Mouse (Mus musculus) heart, embryonic 12.5 days (tissue): Measurements from ENCODE around the gene Gm20388. TPM values are rescaled to one million over a fixed set of nuclear protein-coding genes. Genes with fewer than 3 reads are reported as not detected.

Experiments
- ATAC-seq: fragments of 200-750 bp; cut with Nextera tagmentation; 2 replicates; pipeline ENCODE4 v1.8.0; 2017; ENCODE audit warnings: moderate TSS enrichment, moderate library complexity; ENCODE audit not compliant: insufficient number of reproducible peaks, low FRiP score
- H3K27ac ChIP-seq: fragments of 300-500 bp; sonication (generic); 2 replicates; pipeline ENCODE4 v1.5.1; 2016; ENCODE audit warnings: mild to moderate bottlenecking, moderate library complexity; ENCODE audit not compliant: poor library complexity, severe bottlenecking
- H3K27me3 ChIP-seq: fragments of 300-500 bp; sonication (generic); replicated peaks from 2 replicates; pipeline ENCODE4 v1.6.1; 2016; ENCODE audit warnings: mild to moderate bottlenecking, moderate library complexity
- H3K36me3 ChIP-seq: fragments of 300-500 bp; sonication (generic); 2 replicates; pipeline ENCODE4 v1.6.1; 2016; ENCODE audit warnings: mild to moderate bottlenecking, moderate library complexity
- H3K4me1 ChIP-seq: fragments of 300-500 bp; sonication (generic); replicated peaks from 2 replicates; pipeline ENCODE4 v1.6.1; 2016; ENCODE audit warnings: mild to moderate bottlenecking
- H3K4me2 ChIP-seq: fragments of 300-500 bp; sonication (generic); 2 replicates; pipeline ENCODE4 v1.6.1; 2016; ENCODE audit warnings: mild to moderate bottlenecking, moderate library complexity
- H3K4me3 ChIP-seq: fragments of 300-500 bp; sonication (generic); 2 replicates; pipeline ENCODE4 v1.5.1; 2016; ENCODE audit warnings: mild to moderate bottlenecking
- H3K9ac ChIP-seq: fragments of 300-500 bp; sonication (generic); 2 replicates; pipeline ENCODE4 v1.6.1; 2016; ENCODE audit warnings: mild to moderate bottlenecking, moderate library complexity
- H3K9me3 ChIP-seq: fragments of 300-500 bp; sonication (generic); replicated peaks from 2 replicates; pipeline ENCODE4 v1.6.1; 2016; ENCODE audit warnings: mild to moderate bottlenecking, moderate library complexity
- WGBS: fragments of 180-500 bp; shearing (Covaris S2); methylation state at CpG from one replicate; pipeline ENCODE4 v1.1.7; 2016; 5-methylcytosine and 5-hydroxymethylcytosine counted together
- polyA plus RNA-seq: library from polyadenylated mRNA; unstranded; fragments of >200 nt; fragmentation: Nextera tagmentation; extraction: Ambion mirVana; gene quantifications from 2 replicates; pipeline ENCODE4 v1.2.1, GENCODE M21; 2016

Gm20388 gene
- polyA plus RNA-seq, 1 experiment from 2014 or later, result not detected

DNA sequence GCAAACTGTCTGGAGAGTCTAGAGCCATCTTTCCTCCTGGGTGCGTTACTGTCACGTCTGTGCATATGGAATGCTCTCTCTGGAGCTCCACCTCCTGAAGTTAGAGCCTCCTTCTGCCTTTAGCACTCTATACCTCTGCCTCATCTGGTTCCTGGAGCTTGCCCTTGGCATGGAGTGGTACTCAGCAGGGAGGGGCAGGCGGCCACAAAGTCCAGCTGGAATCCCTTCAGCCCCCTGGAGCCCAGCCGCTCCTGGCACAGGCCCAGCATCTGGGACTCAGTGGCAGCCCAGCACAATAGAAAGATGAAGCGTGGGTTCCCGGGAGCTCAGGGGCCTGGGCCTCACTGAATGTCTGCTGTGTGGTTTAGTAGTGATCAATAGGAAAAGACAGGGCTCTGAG is 549.7 kb downstream of the Gm20388 start:
- H3K36me3 ChIP-seq, result no peaks in the 10 kb centered on the region
- no peaks in the 10 kb centered on the region for H3K27me3 ChIP-seq
- no peak overlapping the region for H3K4me3 ChIP-seq
- H3K4me2 ChIP-seq, result no peak overlapping the region
- peaks cover 76% of the 10 kb centered on the region for H3K4me1 ChIP-seq
- peak overlapping the region; percentile 13; the same call in 1 of the 2 replicates for H3K27ac ChIP-seq
- no peak for ATAC-seq
- no peaks in the 10 kb centered on the region for H3K9me3 ChIP-seq
- H3K9ac ChIP-seq, result 0 out of 2 replicates have a peak overlapping the region, but pooled peaks have one; percentile 17
- WGBS, result 58% methylated on average over 6 of the region's 6 CpGs

GRCm38 (mm10) chr8:120462119-120462551 is 551.5 kb downstream of the Gm20388 start:
- Histone ChIP-seq H3K9me3 (no peaks in the 10 kb centered on the region), H3K9ac (peak overlapping the region; percentile 42), H3K4me1 (peaks cover 75% of the 10 kb centered on the region), H3K36me3 (no peaks in the 10 kb centered on the region), H3K4me3 (0 out of 2 replicates have a peak overlapping the region, but pooled peaks have one; percentile 4), H3K27ac (peak overlapping the region; percentile 83), H3K4me2 (peak overlapping the region; percentile 57), H3K27me3 (0 out of 2 replicates have a peak, but pooled peaks cover 6% of the 10 kb centered on the region)
- ATAC-seq, result peak; percentile 34; the same call in 1 of the 2 replicates
- 5% methylated on average over 15 of the region's 15 CpGs for WGBS

DNA sequence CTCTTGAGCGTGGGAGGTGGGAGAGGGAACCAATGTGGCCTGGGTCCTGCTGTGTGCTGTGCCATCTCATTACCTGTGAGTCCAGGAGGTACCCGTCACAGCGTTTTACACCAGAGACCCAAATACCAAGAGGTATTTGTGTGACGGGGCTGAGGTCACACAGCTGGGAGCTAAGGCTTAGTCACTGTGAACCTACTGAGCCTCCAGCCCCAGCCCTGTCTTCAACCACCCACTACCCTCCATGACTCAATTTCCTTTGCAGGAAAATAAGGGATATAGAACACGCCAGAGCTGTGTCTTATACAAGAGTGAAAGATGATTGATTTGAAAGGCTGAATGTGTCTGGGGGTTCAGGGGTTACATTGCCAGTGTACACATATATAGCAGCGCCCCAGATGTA is 552.0 kb downstream of the Gm20388 start:
- Histone ChIP-seq H3K9me3 (no peaks in the 10 kb centered on the region), H3K4me3 (no peak overlapping the region), H3K4me2 (peak overlapping the region; percentile 57), H3K4me1 (peaks cover 75% of the 10 kb centered on the region), H3K27me3 (0 out of 2 replicates have a peak, but pooled peaks cover 11% of the 10 kb centered on the region), H3K9ac (peak overlapping the region; percentile 42), H3K36me3 (no peaks in the 10 kb centered on the region), H3K27ac (peak overlapping the region; percentile 83)
- no peak for ATAC-seq
- 55% methylated on average over 6 of the region's 6 CpGs for WGBS

GRCm38 (mm10) chr8:120463918-120464584 is 553.4 kb downstream of the Gm20388 start:
- no peak overlapping the region for H3K9ac ChIP-seq
- no peaks in the 10 kb centered on the region for H3K36me3 ChIP-seq
- no peaks in the 10 kb centered on the region for H3K9me3 ChIP-seq
- H3K27ac ChIP-seq, result no peak overlapping the region; the same call in 1 of the 2 replicates
- H3K27me3 ChIP-seq, result 0 out of 2 replicates have a peak, but pooled peaks cover 14% of the 10 kb centered on the region
- no peak overlapping the region for H3K4me2 ChIP-seq
- WGBS, result 82% methylated on average over 9 of the region's 9 CpGs
- H3K4me1 ChIP-seq, result peaks cover 70% of the 10 kb centered on the region
- no peak overlapping the region for H3K4me3 ChIP-seq
- ATAC-seq, result no peak

DNA sequence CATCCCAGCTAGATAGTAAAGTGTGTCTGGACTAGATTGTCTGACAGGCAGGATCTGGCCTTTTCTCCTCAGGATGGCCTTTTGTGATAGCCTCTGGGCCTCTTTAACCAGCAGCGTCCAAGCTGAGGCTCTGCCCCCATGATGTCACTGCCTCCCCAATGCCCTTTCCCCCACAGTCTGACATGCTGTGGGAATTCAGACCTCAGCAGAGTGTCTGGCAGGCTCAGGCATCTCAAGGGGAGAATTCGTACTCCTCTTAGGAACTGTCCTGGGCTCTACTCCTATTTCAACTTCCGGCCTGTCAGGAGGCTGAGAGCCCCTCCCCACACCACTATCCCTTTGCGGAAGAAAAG is 553.9 kb downstream of the Gm20388 start:
- ATAC-seq, result no peak
- Histone ChIP-seq H3K27ac (peak overlapping the region; percentile 60; the same call in 1 of the 2 replicates), H3K9ac (no peak overlapping the region), H3K4me1 (peaks cover 65% of the 10 kb centered on the region), H3K9me3 (no peaks in the 10 kb centered on the region), H3K27me3 (0 out of 2 replicates have a peak, but pooled peaks cover 14% of the 10 kb centered on the region), H3K4me2 (no peak overlapping the region), H3K36me3 (no peaks in the 10 kb centered on the region), H3K4me3 (no peak overlapping the region)
- WGBS, result 27% methylated on average over 4 of the region's 4 CpGs

GRCm38 (mm10) chr8:120465710-120466109 is 555.1 kb downstream of the Gm20388 start:
- WGBS, result 12% methylated on average over 8 of the region's 8 CpGs
- Histone ChIP-seq H3K27ac (peak overlapping the region; percentile 60), H3K9ac (no peak overlapping the region), H3K36me3 (no peaks in the 10 kb centered on the region), H3K4me1 (peaks cover 53% of the 10 kb centered on the region), H3K4me2 (peak overlapping the region; percentile 26), H3K9me3 (no peaks in the 10 kb centered on the region), H3K27me3 (0 out of 2 replicates have a peak, but pooled peaks cover 14% of the 10 kb centered on the region), H3K4me3 (no peak overlapping the region)
- ATAC-seq, result 0 out of 2 replicates have a peak, but pooled peaks have one; percentile 10

DNA sequence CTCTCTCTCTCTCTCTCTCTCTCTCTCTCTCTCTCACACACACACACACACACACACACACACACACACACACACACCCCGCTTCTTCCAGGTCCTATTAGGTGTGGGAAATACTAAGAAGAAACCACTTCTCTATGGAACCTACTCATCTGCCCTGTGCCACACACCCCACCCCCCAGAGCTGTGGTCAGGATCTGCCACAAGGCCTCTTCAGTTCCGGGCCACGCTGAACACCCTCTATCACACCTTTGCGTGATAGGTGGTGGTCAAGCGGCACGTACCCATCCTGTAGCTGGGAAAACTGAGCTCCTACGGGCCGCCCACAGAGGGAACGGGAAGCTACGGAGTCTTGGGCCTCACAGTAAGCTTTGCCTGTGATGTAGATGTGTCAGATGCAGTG is 555.6 kb downstream of the Gm20388 start:
- Histone ChIP-seq H3K4me3 (no peak overlapping the region), H3K4me1 (peaks cover 53% of the 10 kb centered on the region), H3K4me2 (no peak overlapping the region), H3K27me3 (0 out of 2 replicates have a peak, but pooled peaks cover 14% of the 10 kb centered on the region), H3K9me3 (no peaks in the 10 kb centered on the region), H3K27ac (peak overlapping the region; percentile 60; the same call in 1 of the 2 replicates), H3K9ac (no peak overlapping the region), H3K36me3 (no peaks in the 10 kb centered on the region)
- no peak for ATAC-seq
- WGBS, result 52% methylated on average over 10 of the region's 10 CpGs

- H3K36me3 ChIP-seq, result no peaks in the 10 kb centered on the region
- 0 out of 2 replicates have a peak, but pooled peaks cover 14% of the 10 kb centered on the region for H3K27me3 ChIP-seq
- H3K9ac ChIP-seq, result no peak overlapping the region
- no peak overlapping the region for H3K4me2 ChIP-seq
- no peak overlapping the region for H3K4me3 ChIP-seq
- peaks cover 53% of the 10 kb centered on the region for H3K4me1 ChIP-seq
- ATAC-seq, result no peak
- WGBS, result 89% methylated on average over 7 of the region's 7 CpGs
- H3K27ac ChIP-seq, result no peak overlapping the region
- H3K9me3 ChIP-seq, result no peaks in the 10 kb centered on the region
Measured at GRCm38 (mm10) chr8:120467598-120467997, 557.0 kb downstream of the Gm20388 start.

DNA sequence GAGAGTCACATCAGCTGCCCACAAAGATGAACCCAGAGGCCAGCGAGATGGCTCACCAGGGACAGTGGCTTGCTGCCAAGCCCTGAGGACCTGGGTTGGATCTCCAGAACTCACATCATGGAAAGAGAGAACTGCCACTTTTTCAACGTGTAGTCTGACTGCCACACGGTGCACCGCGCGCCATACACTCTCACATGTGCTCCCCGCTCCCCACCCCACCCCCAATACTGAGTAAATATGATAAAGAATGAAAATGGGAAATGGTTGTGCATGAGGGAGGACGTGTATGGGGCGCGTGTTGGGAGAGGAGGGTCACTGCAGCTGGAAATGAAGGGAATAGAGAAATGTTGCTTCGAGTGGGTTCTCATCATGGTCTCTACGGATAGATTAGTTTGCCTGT is 559.5 kb downstream of the Gm20388 start:
- no peak for ATAC-seq
- no peak overlapping the region for H3K9ac ChIP-seq
- 0 out of 2 replicates have a peak, but pooled peaks cover 14% of the 10 kb centered on the region for H3K27me3 ChIP-seq
- no peaks in the 10 kb centered on the region for H3K36me3 ChIP-seq
- H3K4me1 ChIP-seq, result peaks cover 62% of the 10 kb centered on the region
- H3K27ac ChIP-seq, result no peak overlapping the region
- WGBS, result 87% methylated on average over 12 of the region's 12 CpGs
- no peak overlapping the region for H3K4me3 ChIP-seq
- H3K9me3 ChIP-seq, result no peaks in the 10 kb centered on the region
- no peak overlapping the region for H3K4me2 ChIP-seq

DNA sequence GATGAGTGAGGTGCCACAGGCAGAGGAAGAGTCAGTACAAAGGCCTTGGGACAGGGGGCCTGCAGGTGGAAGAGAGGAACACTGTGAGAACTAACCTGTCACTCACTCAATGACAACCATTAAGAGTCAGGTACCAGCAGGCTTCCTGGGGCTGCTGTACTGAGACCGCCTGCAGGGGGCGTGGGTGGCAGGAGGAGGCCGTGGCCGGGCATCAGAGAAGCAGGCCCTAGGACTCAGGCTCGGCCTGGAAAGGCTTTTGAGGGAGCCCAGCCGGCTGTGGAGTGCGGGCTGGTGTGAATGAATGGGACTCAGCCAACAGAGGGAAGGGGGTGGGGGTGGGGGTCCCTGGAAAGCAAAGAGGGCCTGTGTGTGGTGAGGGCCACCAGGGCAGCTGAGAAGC is 560.5 kb downstream of the Gm20388 start:
- Histone ChIP-seq H3K4me1 (peaks cover 62% of the 10 kb centered on the region), H3K36me3 (no peaks in the 10 kb centered on the region)
- WGBS, result 25% methylated on average over 7 of the region's 7 CpGs

GRCm38 (mm10) chr8:120471752-120472151 is 561.1 kb downstream of the Gm20388 start:
- Histone ChIP-seq H3K4me2 (peak overlapping the region; percentile 57), H3K4me3 (no peak overlapping the region; the same call in 1 of the 2 replicates), H3K9ac (0 out of 2 replicates have a peak overlapping the region, but pooled peaks have one; percentile 19), H3K4me1 (peaks cover 62% of the 10 kb centered on the region), H3K36me3 (no peaks in the 10 kb centered on the region), H3K9me3 (no peaks in the 10 kb centered on the region), H3K27me3 (0 out of 2 replicates have a peak, but pooled peaks cover 10% of the 10 kb centered on the region), H3K27ac (peak overlapping the region; percentile 64)
- WGBS, result 29% methylated on average over 2 of the region's 2 CpGs
- no peak for ATAC-seq

More for the DNA sequence above, 560.5 kb downstream of the Gm20388 start:
- Histone ChIP-seq H3K4me3 (no peak overlapping the region), H3K27me3 (0 out of 2 replicates have a peak, but pooled peaks cover 14% of the 10 kb centered on the region), H3K27ac (no peak overlapping the region), H3K9me3 (no peaks in the 10 kb centered on the region), H3K4me2 (no peak overlapping the region), H3K9ac (no peak overlapping the region)
- ATAC-seq, result no peak
